Mouse (Mus musculus) common myeloid progenitor, adult 5-6 weeks (primary cell): Measurements from ENCODE around the gene Ppp1ca. TPM values are rescaled to one million over a fixed set of nuclear protein-coding genes. Genes with fewer than 3 reads are reported as not detected.

Experiments
- ATAC-seq: replicated peaks from 2 replicates; pipeline ENCODE4 v1.8.0; 2016; ENCODE audit warnings: low read depth, mild to moderate bottlenecking, moderate TSS enrichment, inconsistent platforms; ENCODE audit not compliant: poor library complexity, severe bottlenecking
- total RNA-seq: library from RNA; stranded (forward); fragments of 200-1000, 187-1606 nt; gene quantifications from 2 replicates; pipeline ENCODE4 v1.2.3, GENCODE M21; 2017

The Ppp1ca gene
- total RNA-seq, 1 experiment from 2014 or later = 450 TPM

GRCm38 (mm10) chr19:4154437-4155222 is 37.2 kb upstream of the Ppp1ca start:
- ATAC-seq = peak; percentile 71

GRCm38 (mm10) chr19:4155223-4156072 is 36.4 kb upstream of the Ppp1ca start:
- ATAC-seq = no peak

GRCm38 (mm10) chr19:4156073-4156579 is 35.7 kb upstream of the Ppp1ca start:
- no peak for ATAC-seq

GRCm38 (mm10) chr19:4156771-4157170 is 35.1 kb upstream of the Ppp1ca start:
- ATAC-seq = no peak

- ATAC-seq = no peak
These were observed 32.8 kb upstream of the Ppp1ca start for GRCm38 (mm10) chr19:4159049-4159448.

GRCm38 (mm10) chr19:4162646-4163542 is 29.0 kb upstream of the Ppp1ca start, which contains the start of gene Rps6kb2:
Gene Rps6kb2, minus strand, starts transcription at chr19:4163354.
- ATAC-seq = peak; percentile 94

- no peak for ATAC-seq
These were observed 28.4 kb upstream of the Ppp1ca start for GRCm38 (mm10) chr19:4163543-4163887.

- no peak for ATAC-seq
These were observed 27.8 kb upstream of the Ppp1ca start for GRCm38 (mm10) chr19:4164100-4164499.

GRCm38 (mm10) chr19:4164721-4165120 is 27.1 kb upstream of the Ppp1ca start:
- ATAC-seq = no peak

GRCm38 (mm10) chr19:4166678-4167476 is 25.0 kb upstream of the Ppp1ca start:
- ATAC-seq = no peak

- peak; percentile 95 for ATAC-seq
These were observed 22.5 kb upstream of the Ppp1ca start for GRCm38 (mm10) chr19:4169378-4169784.

- ATAC-seq = peak; percentile 5; the same call in 1 of the 2 replicates
These were observed 22.1 kb upstream of the Ppp1ca start for GRCm38 (mm10) chr19:4169810-4170209.

GRCm38 (mm10) chr19:4170723-4171392 is 21.0 kb upstream of the Ppp1ca start:
- ATAC-seq = no peak

- ATAC-seq = peak; percentile 10; the same call in 1 of the 2 replicates
These were observed 20.2 kb upstream of the Ppp1ca start for GRCm38 (mm10) chr19:4171393-4172290.

- ATAC-seq = no peak
These were observed 18.9 kb upstream of the Ppp1ca start for GRCm38 (mm10) chr19:4172925-4173324.

GRCm38 (mm10) chr19:4175368-4175947 is 16.4 kb upstream of the Ppp1ca start, which contains the start of gene Carns1:
Gene Carns1, minus strand, starts transcription at chr19:4175479.
- no peak for ATAC-seq

- no peak for ATAC-seq
These were observed 11.5 kb upstream of the Ppp1ca start for GRCm38 (mm10) chr19:4180411-4180810.
